Mouse (Mus musculus) liver, postnatal 0 days (tissue): ENCODE results near the gene Scamp1.
"Not testable (repeated sequence)": the region's sequence is repeated elsewhere in the genome, so short reads cannot be mapped to it uniquely, and the experiment has no call there.

Source experiments
- CTCF ChIP-seq: sonication (generic); IDR thresholded peaks from 2 replicates; pipeline ENCODE4 v1.5.1; 2016; ENCODE audit warnings: antibody characterized with exemption, low read depth
- EP300 ChIP-seq: IDR thresholded peaks from 2 replicates; pipeline ENCODE4 v1.6.1; 2016; ENCODE audit warnings: antibody characterized with exemption, low read depth, mild to moderate bottlenecking

- not testable (repeated sequence) for TF ChIP-seq CTCF, EP300
These were observed 27.2 kb upstream of the Scamp1 start for GRCm38 (mm10) chr13:94312812-94313211.
